Mouse (Mus musculus) brain, embryonic 18.5 days (tissue): Measurements from ENCODE around the gene Fto.

ENCODE experiments used
- DNase-seq: peaks from one replicate; pipeline ENCODE4 v3.0.0-alpha.2; 2012; ENCODE audit warnings: low read depth, low spot score

The Fto gene

DNA sequence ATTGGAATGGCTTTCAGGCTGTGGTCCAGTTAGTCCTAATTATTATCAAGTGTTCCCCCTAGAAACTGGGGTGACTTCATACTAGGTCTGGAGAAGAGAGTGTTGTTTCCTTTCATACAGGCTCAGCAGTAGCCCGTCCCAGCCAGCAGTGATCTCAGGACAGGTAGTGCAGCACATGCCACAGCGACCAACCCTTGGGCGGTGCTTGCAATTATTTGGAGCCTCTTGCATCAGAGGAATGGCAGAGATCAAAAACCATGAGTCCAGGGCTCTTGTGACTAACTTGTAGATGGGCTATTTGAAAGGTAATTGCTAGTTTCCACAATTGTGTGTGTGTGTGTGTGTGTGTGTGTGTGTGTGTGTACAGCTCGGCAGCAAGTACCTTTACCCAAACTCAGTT, 247.9 kb downstream of the Fto start:
- DNase-seq: no peak

GRCm38 (mm10) chr8:91562600-91562999, 249.3 kb downstream of the Fto start:
- no peak for DNase-seq

GRCm38 (mm10) chr8:91563326-91563725, 250.0 kb downstream of the Fto start:
- no peak for DNase-seq

DNA sequence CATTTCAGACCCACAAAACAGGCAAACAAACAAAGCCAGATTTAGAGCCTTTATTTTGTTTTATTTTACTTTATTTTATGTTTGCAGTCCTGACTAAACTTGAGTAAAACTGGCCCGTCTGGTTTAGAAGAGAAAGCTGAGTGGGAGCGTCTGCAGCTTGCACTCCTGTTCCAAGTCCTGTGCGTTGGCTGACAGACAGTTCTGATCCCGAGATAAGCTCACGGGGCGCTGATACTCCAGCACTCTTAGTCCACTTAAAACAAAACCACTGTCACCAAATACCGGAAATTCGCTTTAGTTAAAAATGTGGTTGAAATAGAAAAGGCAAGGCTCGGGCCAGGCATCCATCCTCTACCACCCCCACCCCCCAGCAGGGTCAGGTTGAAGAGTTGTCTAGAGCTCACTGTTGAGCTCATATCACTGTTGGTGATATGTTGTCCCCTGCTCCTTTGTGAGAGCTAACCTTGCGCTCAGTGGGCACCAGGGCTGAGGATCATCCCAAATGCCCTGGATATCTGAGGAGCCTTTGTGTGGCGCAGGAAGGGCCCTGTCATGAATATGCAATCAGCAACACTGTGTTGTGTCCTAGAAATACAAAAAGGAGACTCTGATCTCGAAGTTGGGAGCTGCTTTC, 252.7 kb downstream of the Fto start:
- DNase-seq: no peak

DNA sequence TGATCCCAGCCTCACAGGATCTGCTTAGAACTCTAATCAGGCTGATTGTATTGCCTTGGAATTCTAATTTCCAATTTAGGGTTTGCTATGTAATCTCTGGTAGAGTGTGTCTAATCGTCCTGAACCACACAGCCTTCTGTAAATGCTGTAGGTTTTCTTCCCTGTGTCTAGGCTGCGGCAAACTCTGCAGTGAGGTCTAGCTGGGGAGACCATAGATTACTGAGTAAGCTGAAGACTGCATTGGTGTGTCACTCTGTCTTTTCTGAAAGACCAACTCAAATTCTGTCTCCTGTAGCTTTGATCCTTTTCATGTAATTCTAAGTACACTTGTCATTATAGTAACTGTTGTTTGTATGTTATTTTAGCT, 253.2 kb downstream of the Fto start:
- DNase-seq: no peak

DNA sequence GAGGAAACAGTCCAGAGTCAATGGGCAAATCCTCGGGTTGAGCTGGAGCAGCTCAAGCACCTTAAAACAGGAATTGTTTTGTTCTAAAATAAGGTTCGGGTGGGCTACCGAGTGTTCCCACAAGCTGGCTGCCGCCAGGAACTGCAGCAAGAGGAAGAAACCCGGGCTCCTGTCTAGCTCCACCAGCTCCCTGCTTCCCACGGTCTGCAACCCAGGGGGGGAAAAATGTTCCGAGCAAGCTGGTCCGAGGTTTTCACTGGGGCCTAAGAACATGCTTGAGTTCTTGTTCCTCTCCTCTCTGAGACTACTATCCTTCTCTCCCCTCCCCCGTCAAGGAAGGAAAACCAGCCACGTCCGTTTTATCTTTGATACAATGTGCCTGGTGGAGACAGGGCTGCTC, 256.5 kb downstream of the Fto start:
- no peak for DNase-seq

GRCm38 (mm10) chr8:91570809-91571208, 257.5 kb downstream of the Fto start:
- no peak for DNase-seq

DNA sequence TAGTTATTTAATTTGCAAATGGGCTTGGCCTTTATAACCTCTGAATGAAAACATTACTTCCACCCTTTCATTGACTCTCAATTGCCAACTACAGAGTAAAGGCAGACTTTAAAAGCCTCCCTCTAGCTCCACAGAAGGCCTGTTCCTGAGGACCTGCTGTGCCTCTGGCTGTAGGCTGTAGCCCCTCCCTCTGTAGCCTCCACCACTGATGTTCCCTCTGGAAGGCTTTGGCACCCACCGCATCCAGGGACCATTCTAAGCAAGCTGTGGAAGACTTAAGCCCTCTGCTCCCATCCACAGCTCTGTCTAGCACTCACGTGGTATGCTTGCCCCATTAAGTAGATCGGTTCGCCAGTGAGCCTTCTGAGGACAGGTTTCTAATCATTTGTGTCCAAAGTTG, 258.7 kb downstream of the Fto start:
- DNase-seq: no peak

DNA sequence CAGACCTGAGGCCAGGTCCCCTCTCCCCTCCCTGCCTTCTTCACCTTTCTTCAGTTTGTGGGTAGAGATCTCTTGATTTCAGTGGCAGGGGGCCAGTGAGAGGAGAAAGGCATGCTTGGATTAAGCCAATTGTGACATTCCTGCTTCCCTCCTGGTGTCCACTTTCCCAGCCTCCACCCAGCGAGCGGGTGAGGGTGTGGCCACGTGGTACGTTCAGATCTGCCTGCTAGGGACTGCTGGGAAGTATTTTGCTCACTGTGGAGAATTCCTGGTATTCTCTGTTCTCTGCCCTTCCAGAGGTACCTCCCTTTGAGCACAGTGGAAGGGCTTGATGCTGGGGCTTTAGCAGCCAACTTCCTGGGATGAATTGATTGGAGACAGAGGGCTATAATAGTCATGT, 259.3 kb downstream of the Fto start:
- DNase-seq: no peak

DNA sequence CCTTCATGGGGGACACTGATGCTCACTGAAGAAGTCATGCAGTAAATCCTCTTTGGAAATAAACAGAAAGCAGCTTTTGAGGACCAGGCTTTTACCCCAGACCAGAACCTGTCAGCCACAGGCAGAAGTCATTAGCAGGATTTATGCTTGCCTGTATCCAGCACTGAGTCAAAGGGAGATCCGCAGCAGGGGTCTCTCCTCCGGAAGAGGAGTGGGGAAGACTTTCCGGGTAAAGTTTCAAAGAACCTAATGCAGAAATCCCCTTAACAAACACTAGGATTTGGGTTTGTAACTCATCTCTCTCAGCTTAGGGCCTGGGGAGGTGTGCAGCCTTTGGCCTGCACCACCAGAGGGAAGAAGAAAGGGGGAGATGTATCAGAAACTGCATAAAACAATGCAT, 262.3 kb downstream of the Fto start:
- no peak for DNase-seq

DNA sequence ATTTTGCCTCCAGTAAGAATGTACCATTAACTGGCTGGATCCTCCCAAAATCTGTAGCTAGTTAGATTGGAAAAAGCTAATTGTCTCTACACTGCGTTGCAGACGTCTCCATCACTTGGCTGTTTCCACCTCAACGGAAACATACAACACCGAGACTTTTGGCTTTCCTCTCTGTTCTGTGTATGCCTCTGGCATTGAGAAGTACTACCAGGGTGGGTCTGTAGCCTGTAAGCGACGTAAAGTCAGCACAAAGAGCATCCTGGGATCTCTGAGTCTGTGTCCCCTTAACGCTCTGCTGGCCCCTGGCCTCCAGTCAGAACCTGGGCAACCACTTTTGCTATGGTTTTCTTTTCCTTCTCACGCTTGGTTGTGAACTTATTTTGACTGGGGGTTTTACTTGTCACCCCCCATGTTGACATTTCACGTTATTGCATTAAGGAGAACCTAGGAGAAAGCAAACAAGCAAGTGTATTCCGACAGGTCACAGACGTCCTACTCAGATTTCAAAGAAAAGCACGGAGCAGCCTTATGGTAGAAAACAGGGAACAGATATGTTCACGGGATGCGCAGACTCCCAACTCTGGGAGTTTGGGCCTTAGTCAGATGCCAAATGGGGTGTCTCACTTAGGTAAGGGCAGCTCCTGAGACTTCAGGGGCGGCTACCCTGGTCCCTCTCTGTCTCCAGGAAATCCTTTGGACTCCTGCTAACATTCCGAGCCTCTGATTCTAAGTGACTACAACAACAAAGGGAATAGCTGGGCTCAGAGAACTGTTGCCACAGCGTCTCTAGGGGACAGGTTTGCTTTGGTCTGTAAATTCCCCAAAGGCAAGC, 263.0 kb downstream of the Fto start:
- DNase-seq: no peak

DNA sequence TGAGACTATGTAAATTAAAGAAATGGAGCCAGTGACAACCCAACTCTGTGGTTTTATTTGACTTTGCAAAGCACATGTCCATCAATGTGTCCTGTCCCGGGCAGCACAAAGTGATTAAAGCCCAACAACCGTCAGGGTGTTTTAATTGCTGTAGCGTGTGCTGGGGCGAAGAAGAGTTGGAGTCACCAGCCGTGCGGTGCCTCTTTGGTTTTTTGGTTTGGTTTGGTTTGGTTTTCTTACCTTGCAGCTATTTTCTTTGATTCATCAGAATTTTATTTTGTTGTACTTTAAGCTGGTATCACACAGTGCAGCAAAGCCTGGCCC, 263.6 kb downstream of the Fto start:
- no peak for DNase-seq

DNA sequence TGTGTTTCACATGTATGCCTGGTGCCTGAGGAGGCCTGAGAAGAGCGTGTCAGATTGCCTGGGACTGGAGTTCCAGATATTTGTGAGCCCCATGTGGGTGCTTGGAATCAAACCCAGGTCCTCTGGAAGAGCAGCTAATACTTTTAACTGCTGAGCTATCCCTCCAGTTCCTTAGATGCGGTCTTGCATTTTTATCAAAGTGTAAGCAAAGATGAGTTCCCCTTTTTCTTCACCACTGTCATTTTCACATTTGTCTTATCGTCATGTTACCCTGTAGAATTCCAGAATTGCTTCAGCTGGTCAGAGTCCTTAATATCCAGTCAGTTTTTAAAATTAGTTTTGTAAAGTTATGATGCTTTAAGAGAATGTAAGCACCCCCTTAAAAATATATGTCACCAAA, 264.3 kb downstream of the Fto start:
- no peak for DNase-seq

DNA sequence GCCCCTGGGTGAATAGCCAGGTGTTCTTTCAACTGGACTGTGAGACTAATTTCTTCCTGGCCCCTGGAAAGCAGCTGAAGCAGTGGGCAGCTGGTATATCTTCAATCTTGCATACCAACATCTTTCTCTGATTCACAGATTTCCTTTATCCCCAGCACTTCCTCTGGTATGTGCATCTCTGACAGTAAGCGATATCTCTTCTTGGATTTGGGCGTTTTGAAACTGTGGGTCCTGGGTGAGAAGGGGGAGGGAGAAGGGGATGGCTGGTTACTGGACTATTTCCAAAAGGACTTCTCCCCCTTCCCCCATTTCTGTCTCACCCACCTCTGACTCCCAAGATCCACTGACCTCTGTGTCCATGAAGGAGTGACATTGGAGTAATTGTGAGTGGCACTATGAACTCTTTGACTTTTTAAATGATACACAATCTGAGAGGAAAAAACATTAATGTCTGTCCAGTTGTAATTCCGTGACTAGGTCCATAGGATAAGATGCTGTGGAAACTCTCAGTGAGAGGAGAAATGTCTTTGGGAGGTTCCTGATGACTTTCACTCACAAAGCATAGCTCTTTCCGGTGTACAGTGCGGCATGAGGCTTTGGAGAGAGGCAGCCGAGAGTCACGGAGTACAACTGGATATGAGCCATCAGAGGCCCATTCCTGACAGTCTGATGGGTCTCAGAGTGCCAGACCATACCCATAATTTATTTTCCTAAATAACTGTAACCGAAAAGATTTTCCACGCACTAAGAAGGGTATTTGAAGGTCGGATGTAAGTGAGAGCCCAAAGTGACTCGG, 271.5 kb downstream of the Fto start:
- no peak for DNase-seq

- DNase-seq: no peak
Observed at GRCm38 (mm10) chr8:91592436-91593105, 279.2 kb downstream of the Fto start.

- no peak for DNase-seq
Observed at GRCm38 (mm10) chr8:91593202-91593781, 280.0 kb downstream of the Fto start.

DNA sequence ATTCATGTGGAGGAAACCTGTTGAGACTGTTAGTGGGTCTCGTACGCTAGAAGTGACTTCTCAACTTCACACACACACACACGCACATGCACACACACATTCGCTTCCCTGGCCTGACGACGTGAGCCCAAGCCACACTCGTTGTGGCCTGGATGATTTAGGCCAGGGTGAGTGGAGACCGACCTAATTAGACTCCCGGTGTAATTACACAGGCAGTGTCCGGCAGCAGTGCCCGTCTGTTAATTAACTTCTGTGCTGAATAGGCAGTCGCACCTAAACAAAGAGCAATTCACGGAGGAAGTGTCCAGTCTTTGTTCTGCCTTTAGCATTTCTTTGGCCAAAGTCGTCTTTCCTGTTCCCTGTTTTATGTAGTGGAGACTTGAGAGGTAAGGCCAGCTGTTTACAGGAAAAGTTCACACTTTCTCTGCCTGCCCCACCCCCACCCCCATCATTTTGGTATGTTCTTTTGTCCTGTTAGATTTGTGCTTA, 286.1 kb downstream of the Fto start:
- no peak for DNase-seq

DNA sequence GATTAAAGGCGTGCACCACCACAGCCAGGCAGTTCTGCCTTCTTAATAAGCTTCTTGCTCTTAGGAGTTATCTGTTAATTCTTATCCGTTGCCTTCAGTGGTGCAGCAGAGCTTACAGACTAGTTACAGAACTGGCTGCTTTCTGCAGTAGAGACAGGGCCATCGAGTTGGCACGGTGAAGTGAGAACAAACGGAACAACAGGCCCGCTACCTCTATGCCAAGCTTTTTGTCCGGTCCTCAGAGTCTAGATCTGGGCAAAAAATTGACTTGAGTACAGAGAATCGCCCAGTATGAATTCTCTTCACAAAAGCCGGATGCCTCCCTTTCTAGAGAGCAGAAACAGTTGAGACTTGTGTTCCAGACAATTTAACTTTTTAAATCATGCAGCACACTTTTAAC, 290.4 kb downstream of the Fto start:
- no peak for DNase-seq

GRCm38 (mm10) chr8:91605901-91606300, 292.6 kb downstream of the Fto start:
- no peak for DNase-seq

- DNase-seq: no peak
Observed at GRCm38 (mm10) chr8:91607091-91607490, 293.8 kb downstream of the Fto start.

DNA sequence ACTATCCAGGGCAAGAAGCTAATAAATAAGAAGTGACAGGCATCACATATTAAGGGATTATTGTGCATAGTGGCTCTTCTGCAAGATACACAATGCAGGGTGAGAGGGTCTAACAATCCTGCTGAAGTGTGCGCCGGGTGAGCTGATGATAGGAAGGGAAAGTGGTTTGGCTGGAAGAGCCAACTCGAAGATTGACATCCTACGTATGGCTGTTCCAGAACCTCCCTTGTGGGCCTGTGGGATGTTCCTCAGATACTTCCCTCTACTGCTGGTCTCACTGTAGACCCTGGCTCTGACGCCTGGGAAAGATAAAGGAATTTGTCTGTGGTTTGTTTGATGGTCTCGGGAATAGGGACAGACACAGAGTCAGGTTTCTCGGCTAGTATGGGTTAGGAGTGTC, 297.9 kb downstream of the Fto start:
- no peak for DNase-seq
